Mouse (Mus musculus): ENCODE measurements around the gene Resf1. TPM values are rescaled to one million over a fixed set of nuclear protein-coding genes. Genes with fewer than 3 reads are reported as not detected.

Gene Resf1
- polyA plus RNA-seq, 2 experiments = 5.0 to 23.6 TPM

DNA sequence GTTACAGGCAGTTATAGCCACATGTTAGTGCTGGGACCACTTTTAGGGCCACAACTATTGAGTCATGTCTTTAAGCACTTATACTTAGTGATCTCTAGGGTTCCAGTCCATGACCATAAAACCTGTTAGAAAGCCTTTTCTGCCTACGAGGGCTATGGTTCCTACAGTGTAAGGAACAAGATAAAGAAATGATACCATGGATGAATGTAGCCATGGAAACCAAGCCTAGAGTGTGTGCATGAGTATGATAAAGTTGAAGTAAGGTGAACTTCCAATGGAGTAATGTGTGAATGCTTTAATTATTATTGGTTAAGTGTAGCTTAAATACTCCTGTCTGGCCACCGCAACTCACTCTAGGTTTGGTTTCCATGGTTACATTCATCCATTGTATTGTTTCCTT lies 1.8 kb downstream of the Resf1 start:
- ATAC-seq (ENCODE audit: insufficient read depth) (peak; percentile 55), DNase-seq (ENCODE audit: low read depth in 3 of 3, low spot score in 3 of 3) (peak; percentile 60 to 73 (median 66))
- H3K9ac ChIP-seq (replicated peaks) = peak overlapping the region; percentile 95
- peaks cover 19 to 26% of the 10 kb centered on the region in 2 experiments for H3K4me1 ChIP-seq (replicated peaks; ENCODE audit: control insufficient read depth in 2 of 2, insufficient read depth in 2 of 2, low read length in 1 of 2)
- no peak for TF ChIP-seq CTCF (IDR thresholded peaks at IDR 0.05; ENCODE audit: low read depth)
- TF ChIP-seq EP300 (IDR thresholded peaks at IDR 0.05; ENCODE audit: low read depth) = peak; percentile 21; the same call in 1 of the 2 replicates
- H3K36me3 ChIP-seq (replicated peaks; ENCODE audit: control insufficient read depth, insufficient read depth, low read depth) = peaks cover 9% of the 10 kb centered on the region
- 44% methylated on average over 2 of the region's 2 CpGs for WGBS (ENCODE audit: insufficient replicate concordance)
- H3K4me2 ChIP-seq (ENCODE audit: low read depth) = peak overlapping the region; percentile 66
- peaks cover 7% of the 10 kb centered on the region for H3K9me3 ChIP-seq (ENCODE audit: control insufficient read depth, low read length)
- no peaks in the 10 kb centered on the region for H3K27me3 ChIP-seq (ENCODE audit: control insufficient read depth, insufficient read depth, low read length)
- H3K27ac ChIP-seq = peak overlapping the region; percentile 58
- H3K4me3 ChIP-seq (ENCODE audit: insufficient read depth in 1 of 2, low read depth in 2 of 2, low read length in 2 of 2) = peak overlapping the region; percentile 87 to 95; a peak in 3 of 4 replicates

DNA sequence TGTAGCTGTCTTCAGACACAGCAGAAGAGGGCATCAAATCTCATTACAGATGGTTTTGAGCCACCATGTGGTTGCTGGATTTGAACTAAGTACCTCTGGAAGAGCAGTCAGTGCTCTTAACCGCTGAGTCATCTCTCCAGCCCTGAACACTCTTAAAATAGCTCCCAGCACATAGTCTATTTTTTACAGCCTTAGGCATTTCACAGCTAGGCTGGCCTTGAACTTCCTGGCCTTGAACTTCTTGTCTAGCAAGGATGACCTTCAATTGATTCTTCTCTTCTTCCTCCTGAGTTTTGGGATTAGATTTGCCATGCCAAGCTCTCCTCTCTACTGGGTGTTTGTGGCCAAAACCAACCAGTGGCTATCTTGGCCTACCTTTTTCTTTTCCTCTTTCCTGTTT lies 2.6 kb downstream of the Resf1 start:
- ATAC-seq (ENCODE audit: insufficient read depth) (no peak), DNase-seq (ENCODE audit: low read depth in 3 of 3, low spot score in 3 of 3) (no peak)
- H3K27me3 ChIP-seq (ENCODE audit: control insufficient read depth, insufficient read depth, low read length) = no peaks in the 10 kb centered on the region
- H3K27ac ChIP-seq = no peak overlapping the region
- H3K4me2 ChIP-seq (ENCODE audit: low read depth) = peak overlapping the region; percentile 66
- H3K9me3 ChIP-seq (ENCODE audit: control insufficient read depth, low read length) = peaks cover 6% of the 10 kb centered on the region; the same call in 1 of the 2 replicates
- TF ChIP-seq EP300 (IDR thresholded peaks at IDR 0.05; ENCODE audit: low read depth) = no peak
- no peak for TF ChIP-seq CTCF (IDR thresholded peaks at IDR 0.05; ENCODE audit: low read depth)
- peaks cover 19 to 26% of the 10 kb centered on the region in 2 experiments for H3K4me1 ChIP-seq (replicated peaks; ENCODE audit: control insufficient read depth in 2 of 2, insufficient read depth in 2 of 2, low read length in 1 of 2)
- H3K36me3 ChIP-seq (replicated peaks; ENCODE audit: control insufficient read depth, insufficient read depth, low read depth) = peaks cover 12% of the 10 kb centered on the region
- 0 out of 4 replicates have a peak overlapping the region, but pooled peaks have one; percentile 10 to 16 for H3K4me3 ChIP-seq (ENCODE audit: insufficient read depth in 1 of 2, low read depth in 2 of 2, low read length in 2 of 2)
- H3K9ac ChIP-seq (replicated peaks) = no peak overlapping the region
- WGBS (ENCODE audit: insufficient replicate concordance) = 67% methylated on average over 1 of the region's 1 CpGs

GRCm38 (mm10) chr6:149312221-149312620 lies 3.0 kb downstream of the Resf1 start:
- peaks cover 19 to 26% of the 10 kb centered on the region in 2 experiments for H3K4me1 ChIP-seq (replicated peaks; ENCODE audit: control insufficient read depth in 2 of 2, insufficient read depth in 2 of 2, low read length in 1 of 2)
- H3K9me3 ChIP-seq (ENCODE audit: control insufficient read depth, low read length) = peaks cover 3% of the 10 kb centered on the region; the same call in 1 of the 2 replicates
- H3K9ac ChIP-seq (replicated peaks) = no peak overlapping the region
- H3K4me2 ChIP-seq (ENCODE audit: low read depth) = no peak overlapping the region; the same call in 1 of the 2 replicates
- TF ChIP-seq EP300 (IDR thresholded peaks at IDR 0.05; ENCODE audit: low read depth) (no peak), CTCF (IDR thresholded peaks at IDR 0.05; ENCODE audit: low read depth) (no peak)
- H3K36me3 ChIP-seq (replicated peaks; ENCODE audit: control insufficient read depth, insufficient read depth, low read depth) = peaks cover 16% of the 10 kb centered on the region
- H3K27ac ChIP-seq = no peak overlapping the region
- H3K27me3 ChIP-seq (ENCODE audit: control insufficient read depth, insufficient read depth, low read length) = no peaks in the 10 kb centered on the region
- ATAC-seq (ENCODE audit: insufficient read depth) = no peak
- H3K4me3 ChIP-seq (ENCODE audit: insufficient read depth in 1 of 2, low read depth in 2 of 2, low read length in 2 of 2) = no peak overlapping the region
- no peak for DNase-seq (ENCODE audit: low read depth in 3 of 3, low spot score in 3 of 3)
- WGBS (ENCODE audit: insufficient replicate concordance) = 82% methylated on average over 1 of the region's 1 CpGs

DNA sequence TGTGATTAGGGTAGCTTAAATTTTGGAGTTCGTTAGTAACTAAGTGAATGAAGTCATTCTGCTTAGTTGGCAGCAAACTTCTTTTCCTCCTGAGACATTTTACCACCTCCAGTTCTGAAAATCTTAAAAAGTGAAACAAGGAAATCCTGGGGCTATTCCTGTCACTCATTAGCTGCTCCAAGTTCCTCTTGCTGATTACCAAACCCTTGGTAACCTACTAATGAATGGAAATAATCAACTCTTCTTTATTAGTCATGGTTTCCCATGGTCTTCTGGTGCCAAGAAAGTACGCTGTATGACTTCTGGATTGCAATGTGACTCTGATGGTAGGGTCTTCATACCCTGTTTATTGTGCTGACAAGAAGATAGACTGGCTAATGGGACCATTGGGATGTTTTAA lies 5.7 kb downstream of the Resf1 start:
- DNase-seq (ENCODE audit: low read depth in 3 of 3, low spot score in 3 of 3) = no peak
- no peak overlapping the region for H3K9ac ChIP-seq (replicated peaks)
- H3K27me3 ChIP-seq (ENCODE audit: control insufficient read depth, insufficient read depth, low read length) = no peaks in the 10 kb centered on the region
- H3K4me3 ChIP-seq (ENCODE audit: insufficient read depth in 1 of 2, low read depth in 2 of 2, low read length in 2 of 2) = no peak overlapping the region
- no peak overlapping the region for H3K4me2 ChIP-seq (ENCODE audit: low read depth)
- H3K27ac ChIP-seq = no peak overlapping the region
- ATAC-seq (ENCODE audit: insufficient read depth) = no peak
- H3K36me3 ChIP-seq (replicated peaks; ENCODE audit: control insufficient read depth, insufficient read depth, low read depth) = peaks cover 31% of the 10 kb centered on the region
- no peak for TF ChIP-seq CTCF (IDR thresholded peaks at IDR 0.05; ENCODE audit: low read depth)
- no peak for TF ChIP-seq EP300 (IDR thresholded peaks at IDR 0.05; ENCODE audit: low read depth)
- peaks cover 15 to 17% of the 10 kb centered on the region in 2 experiments for H3K4me1 ChIP-seq (replicated peaks; ENCODE audit: control insufficient read depth in 2 of 2, insufficient read depth in 2 of 2, low read length in 1 of 2)
- no peaks in the 10 kb centered on the region for H3K9me3 ChIP-seq (ENCODE audit: control insufficient read depth, low read length)
- WGBS (ENCODE audit: insufficient replicate concordance) = 76% methylated on average over 2 of the region's 2 CpGs

DNA sequence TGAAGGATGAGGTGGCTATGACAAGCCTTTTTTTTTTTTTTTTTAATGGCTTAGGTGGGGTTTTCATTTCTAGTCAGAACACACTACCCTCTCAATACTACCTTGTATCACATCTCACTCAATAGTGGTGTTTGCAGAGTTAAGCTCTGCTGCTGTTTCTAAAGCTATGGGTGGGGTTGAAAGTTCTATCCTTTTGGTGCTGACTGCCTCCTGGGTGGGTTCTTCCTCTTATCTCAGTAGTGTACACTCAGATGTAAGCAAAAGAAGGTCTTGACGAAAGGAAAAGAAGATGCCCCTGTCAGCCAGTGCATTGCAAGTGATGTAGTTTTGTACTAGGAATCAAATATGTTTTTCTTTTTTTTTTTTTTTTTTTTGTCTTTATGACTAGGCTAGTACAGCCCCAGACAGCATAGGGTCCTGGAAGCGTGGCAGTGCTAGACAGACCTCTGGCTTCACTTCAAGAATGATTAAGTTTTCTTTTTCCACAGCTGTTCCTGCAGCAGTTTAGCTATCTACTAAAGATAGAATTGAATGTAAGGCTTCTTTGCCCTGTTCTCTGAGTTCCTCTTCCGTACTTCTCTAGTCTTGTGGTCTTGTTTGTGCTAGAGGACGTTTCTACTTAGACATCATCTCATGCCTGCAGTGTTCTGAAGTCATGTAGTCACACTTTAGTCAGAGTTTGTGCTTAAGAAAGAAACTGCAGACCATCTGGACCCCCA lies 14.5 kb downstream of the Resf1 start:
- no peak for DNase-seq (ENCODE audit: low read depth in 3 of 3, low spot score in 3 of 3)

More for the DNA sequence above, 14.5 kb downstream of the Resf1 start:
- H3K27ac ChIP-seq = no peak overlapping the region
- peaks cover 0 to 7% of the 10 kb centered on the region in 2 experiments; a peak in 2 of 4 replicates for H3K4me1 ChIP-seq (replicated peaks; ENCODE audit: control insufficient read depth in 2 of 2, insufficient read depth in 2 of 2, low read length in 1 of 2)
- H3K9ac ChIP-seq (replicated peaks) = no peak overlapping the region
- WGBS (ENCODE audit: insufficient replicate concordance) = 51% methylated on average over 4 of the region's 4 CpGs
- H3K27me3 ChIP-seq (ENCODE audit: control insufficient read depth, insufficient read depth, low read length) = no peaks in the 10 kb centered on the region
- no peak for TF ChIP-seq EP300 (IDR thresholded peaks at IDR 0.05; ENCODE audit: low read depth)
- no peak for TF ChIP-seq CTCF (IDR thresholded peaks at IDR 0.05; ENCODE audit: low read depth)
- H3K4me2 ChIP-seq (ENCODE audit: low read depth) = no peak overlapping the region
- ATAC-seq (ENCODE audit: insufficient read depth) = peak; percentile 38; the same call in 1 of the 2 replicates
- H3K9me3 ChIP-seq (ENCODE audit: control insufficient read depth, low read length) = no peaks in the 10 kb centered on the region
- peaks cover 55% of the 10 kb centered on the region for H3K36me3 ChIP-seq (replicated peaks; ENCODE audit: control insufficient read depth, insufficient read depth, low read depth)
- H3K4me3 ChIP-seq (ENCODE audit: insufficient read depth in 1 of 2, low read depth in 2 of 2, low read length in 2 of 2) = no peak overlapping the region
